Mouse (Mus musculus): ENCODE data around the gene Prkg1. TPM values are rescaled to one million over a fixed set of nuclear protein-coding genes. Genes with fewer than 3 reads are reported as not detected.

Prkg1 gene
- polyA plus RNA-seq, 1 experiment from 2014 or later, result 2.2 TPM

DNA sequence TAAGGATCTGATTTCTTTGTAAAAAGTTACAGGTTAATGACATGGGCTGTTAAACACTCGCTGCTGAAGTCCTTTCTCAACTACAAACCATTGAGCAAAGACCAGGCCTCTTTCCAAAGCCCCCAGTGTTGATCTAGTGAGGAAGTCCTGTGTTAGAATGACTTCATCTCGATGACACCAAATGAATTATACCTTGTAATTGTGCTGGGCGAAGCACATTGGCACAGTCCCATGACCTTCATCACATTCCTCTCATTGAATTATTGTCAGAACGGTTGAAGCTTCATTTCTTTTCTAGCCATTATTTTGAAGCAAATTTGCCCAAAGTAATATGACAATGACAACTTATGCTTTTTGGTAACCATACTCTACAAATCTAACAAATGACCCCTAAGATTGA, 54.5 kb downstream of the Prkg1 start:
- no peak for ATAC-seq (replicated peaks; ENCODE audit: low FRiP score)
- H3K9ac ChIP-seq (ENCODE audit: low read depth, low read length), result no peak overlapping the region
- 78% methylated on average over 4 of the region's 4 CpGs for WGBS
- no peak overlapping the region for H3K4me2 ChIP-seq
- H3K27ac ChIP-seq (ENCODE audit: low read depth, low read length), result no peak overlapping the region
- H3K4me3 ChIP-seq (ENCODE audit: low read depth, low read length), result no peak overlapping the region
- H3K36me3 ChIP-seq (ENCODE audit: control insufficient read depth, insufficient read depth, low read length), result no peaks in the 10 kb centered on the region
- no peaks in the 10 kb centered on the region for H3K9me3 ChIP-seq (ENCODE audit: control insufficient read depth, low read length)
- H3K27me3 ChIP-seq (replicated peaks; ENCODE audit: control insufficient read depth, insufficient read depth, low read length), result no peaks in the 10 kb centered on the region
- no peaks in the 10 kb centered on the region for H3K4me1 ChIP-seq (replicated peaks; ENCODE audit: control insufficient read depth, insufficient read depth, low read length)
- DNase-seq (ENCODE audit: low spot score), result no peak

DNA sequence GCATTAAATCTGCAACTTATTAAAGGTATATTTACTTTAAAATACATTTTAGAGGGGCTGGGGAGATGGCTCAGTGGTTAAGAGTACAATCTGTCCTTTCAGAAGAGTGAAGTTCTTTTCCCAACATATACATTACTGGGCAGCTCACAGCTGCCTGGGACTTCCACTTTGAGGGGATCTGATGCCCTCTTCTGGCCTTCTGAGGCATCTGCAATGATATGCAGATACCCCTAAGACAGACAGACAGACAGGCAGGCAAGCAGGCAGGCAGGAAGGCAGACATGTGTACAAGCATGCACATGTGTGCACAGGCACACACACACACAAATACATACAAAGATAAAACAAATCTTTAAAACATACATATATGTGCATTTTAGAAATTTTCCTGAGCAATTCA, 60.8 kb downstream of the Prkg1 start:
- H3K4me1 ChIP-seq (replicated peaks; ENCODE audit: control insufficient read depth, insufficient read depth, low read length), result no peaks in the 10 kb centered on the region
- H3K9me3 ChIP-seq (ENCODE audit: control insufficient read depth, low read length), result no peaks in the 10 kb centered on the region
- H3K4me2 ChIP-seq, result no peak overlapping the region
- ATAC-seq (replicated peaks; ENCODE audit: low FRiP score) (no peak), DNase-seq (ENCODE audit: low spot score) (no peak)
- no peak overlapping the region for H3K9ac ChIP-seq (ENCODE audit: low read depth, low read length)
- no peaks in the 10 kb centered on the region for H3K27me3 ChIP-seq (replicated peaks; ENCODE audit: control insufficient read depth, insufficient read depth, low read length)
- H3K36me3 ChIP-seq (ENCODE audit: control insufficient read depth, insufficient read depth, low read length), result no peaks in the 10 kb centered on the region
- no peak overlapping the region for H3K27ac ChIP-seq (ENCODE audit: low read depth, low read length)
- H3K4me3 ChIP-seq (ENCODE audit: low read depth, low read length), result no peak overlapping the region

DNA sequence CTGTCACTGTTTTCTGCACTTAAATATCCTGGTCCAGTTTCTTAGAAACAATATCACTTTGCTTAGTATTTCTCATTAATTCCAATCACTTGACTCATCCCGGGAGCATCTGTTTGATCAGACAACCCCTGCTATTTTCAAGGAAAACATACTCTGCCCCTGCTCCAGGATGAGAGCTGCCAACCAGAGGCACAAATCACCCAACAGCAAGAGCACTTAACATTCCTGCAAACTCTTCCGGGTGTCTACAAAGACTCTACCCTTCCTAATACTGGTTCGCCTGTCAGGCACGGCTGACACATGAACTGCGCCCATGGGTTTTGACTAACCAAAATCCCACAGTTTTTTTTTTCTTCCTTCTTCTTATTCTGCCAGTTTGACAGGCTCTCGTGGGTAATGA, 65.9 kb downstream of the Prkg1 start:
- ATAC-seq (replicated peaks; ENCODE audit: low FRiP score) (no peak), DNase-seq (ENCODE audit: low spot score) (no peak)
- no peak overlapping the region for H3K4me2 ChIP-seq
- H3K27me3 ChIP-seq (replicated peaks; ENCODE audit: control insufficient read depth, insufficient read depth, low read length), result no peaks in the 10 kb centered on the region
- 66% methylated on average over 6 of the region's 6 CpGs for WGBS
- no peaks in the 10 kb centered on the region for H3K9me3 ChIP-seq (ENCODE audit: control insufficient read depth, low read length)
- H3K9ac ChIP-seq (ENCODE audit: low read depth, low read length), result no peak overlapping the region
- H3K27ac ChIP-seq (ENCODE audit: low read depth, low read length), result no peak overlapping the region
- no peak overlapping the region for H3K4me3 ChIP-seq (ENCODE audit: low read depth, low read length)
- no peaks in the 10 kb centered on the region for H3K36me3 ChIP-seq (ENCODE audit: control insufficient read depth, insufficient read depth, low read length)
- H3K4me1 ChIP-seq (replicated peaks; ENCODE audit: control insufficient read depth, insufficient read depth, low read length), result no peaks in the 10 kb centered on the region

DNA sequence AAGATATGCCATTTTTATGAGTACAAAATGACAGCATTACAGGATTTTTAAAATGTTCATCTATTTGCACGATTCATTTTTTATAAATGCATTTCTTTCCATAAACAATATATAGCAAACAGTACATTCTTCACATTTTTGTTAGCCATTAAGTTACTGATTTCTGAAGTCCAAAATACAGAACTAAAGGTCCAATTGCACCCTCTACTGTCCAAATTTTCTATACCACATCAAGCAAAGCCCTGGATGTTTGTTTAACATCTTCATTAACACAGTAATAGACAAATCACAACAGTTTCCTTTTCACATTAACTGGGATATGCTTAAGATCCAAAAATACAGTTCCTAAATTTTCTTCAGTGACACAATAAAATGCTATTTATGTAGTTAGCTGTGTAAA, 84.0 kb downstream of the Prkg1 start:
- ATAC-seq (replicated peaks; ENCODE audit: low FRiP score) (no peak), DNase-seq (ENCODE audit: low spot score) (no peak)
- Histone ChIP-seq H3K4me2 (no peak overlapping the region), H3K9ac (ENCODE audit: low read depth, low read length) (no peak overlapping the region), H3K27me3 (replicated peaks; ENCODE audit: control insufficient read depth, insufficient read depth, low read length) (no peaks in the 10 kb centered on the region), H3K4me3 (ENCODE audit: low read depth, low read length) (no peak overlapping the region), H3K4me1 (replicated peaks; ENCODE audit: control insufficient read depth, insufficient read depth, low read length) (no peaks in the 10 kb centered on the region), H3K9me3 (ENCODE audit: control insufficient read depth, low read length) (no peaks in the 10 kb centered on the region), H3K36me3 (ENCODE audit: control insufficient read depth, insufficient read depth, low read length) (no peaks in the 10 kb centered on the region), H3K27ac (ENCODE audit: low read depth, low read length) (no peak overlapping the region)
- 48% methylated on average over 1 of the region's 1 CpGs for WGBS

DNA sequence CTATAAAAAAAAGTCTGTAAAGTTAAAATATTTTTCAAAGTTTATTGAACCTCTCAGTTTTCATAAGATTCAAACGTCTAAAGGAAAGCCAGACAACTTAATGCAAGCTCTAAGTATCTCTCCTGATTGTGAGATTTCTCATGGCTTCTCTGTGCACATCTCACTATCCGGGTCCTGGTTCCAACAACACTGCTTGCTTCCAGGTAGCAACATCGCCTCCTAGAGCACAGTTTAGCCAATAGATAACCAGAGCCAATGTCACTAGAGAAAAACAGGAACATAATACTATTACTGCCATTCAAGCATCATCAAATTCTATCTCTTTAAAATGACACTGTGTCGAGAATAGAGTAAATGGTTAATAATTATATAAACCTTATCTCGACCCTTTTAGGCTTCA, 86.5 kb downstream of the Prkg1 start:
- no peaks in the 10 kb centered on the region for H3K9me3 ChIP-seq (ENCODE audit: control insufficient read depth, low read length)
- no peak overlapping the region for H3K4me3 ChIP-seq (ENCODE audit: low read depth, low read length)
- WGBS, result 41% methylated on average over 5 of the region's 5 CpGs
- H3K27ac ChIP-seq (ENCODE audit: low read depth, low read length), result no peak overlapping the region
- no peaks in the 10 kb centered on the region for H3K36me3 ChIP-seq (ENCODE audit: control insufficient read depth, insufficient read depth, low read length)
- no peak for ATAC-seq (replicated peaks; ENCODE audit: low FRiP score)
- no peak overlapping the region for H3K4me2 ChIP-seq
- no peak for DNase-seq (ENCODE audit: low spot score)
- H3K4me1 ChIP-seq (replicated peaks; ENCODE audit: control insufficient read depth, insufficient read depth, low read length), result no peaks in the 10 kb centered on the region
- no peaks in the 10 kb centered on the region for H3K27me3 ChIP-seq (replicated peaks; ENCODE audit: control insufficient read depth, insufficient read depth, low read length)
- no peak overlapping the region for H3K9ac ChIP-seq (ENCODE audit: low read depth, low read length)

DNA sequence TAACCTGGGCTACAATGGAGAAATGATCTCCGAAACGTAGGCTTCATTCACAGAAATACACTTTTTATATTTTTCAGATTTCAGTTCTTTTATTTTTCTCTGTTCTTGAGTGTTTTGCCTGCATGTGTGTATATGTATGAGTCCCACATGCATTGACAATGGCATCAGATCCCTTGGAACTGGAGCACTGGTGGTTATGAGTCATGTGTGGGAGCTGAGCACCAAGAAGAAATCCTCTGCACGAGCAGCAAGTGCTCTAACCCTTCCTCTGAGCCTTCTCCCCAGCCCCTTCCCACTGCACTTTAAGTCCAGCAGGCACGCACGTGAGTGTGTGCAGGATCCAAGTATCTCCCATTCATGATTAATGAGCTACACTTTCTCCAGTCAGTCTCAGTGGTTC, 93.1 kb downstream of the Prkg1 start:
- 60% methylated on average over 5 of the region's 5 CpGs for WGBS
- Histone ChIP-seq H3K4me3 (ENCODE audit: low read depth, low read length) (no peak overlapping the region), H3K4me2 (no peak overlapping the region), H3K4me1 (replicated peaks; ENCODE audit: control insufficient read depth, insufficient read depth, low read length) (no peaks in the 10 kb centered on the region), H3K36me3 (ENCODE audit: control insufficient read depth, insufficient read depth, low read length) (no peaks in the 10 kb centered on the region), H3K27ac (ENCODE audit: low read depth, low read length) (no peak overlapping the region), H3K9me3 (ENCODE audit: control insufficient read depth, low read length) (no peaks in the 10 kb centered on the region), H3K27me3 (replicated peaks; ENCODE audit: control insufficient read depth, insufficient read depth, low read length) (no peaks in the 10 kb centered on the region), H3K9ac (ENCODE audit: low read depth, low read length) (no peak overlapping the region)
- DNase-seq (ENCODE audit: low spot score) (no peak), ATAC-seq (replicated peaks; ENCODE audit: low FRiP score) (no peak)

DNA sequence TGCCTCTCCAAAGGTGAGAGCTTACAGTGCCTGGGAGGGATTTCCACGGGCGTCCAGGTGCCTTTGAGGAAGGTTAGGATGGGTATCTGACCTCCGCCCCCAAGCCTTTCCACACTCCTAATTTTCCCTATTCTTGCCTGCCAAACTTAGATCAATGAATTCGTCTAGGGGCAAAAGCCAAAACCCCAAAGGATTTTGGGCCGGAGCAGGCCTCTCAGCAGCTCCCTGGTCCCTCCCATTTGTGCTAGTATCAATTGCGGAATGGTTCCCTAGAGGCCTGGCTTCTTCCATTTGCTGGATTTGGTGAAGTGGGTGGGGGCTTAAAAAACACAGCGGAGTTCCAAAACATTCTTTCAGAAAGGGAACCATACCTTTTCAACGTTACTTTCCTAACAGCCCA, 99.8 kb downstream of the Prkg1 start:
- DNase-seq (ENCODE audit: low spot score), result no peak
- Histone ChIP-seq H3K4me3 (ENCODE audit: low read depth, low read length) (peak overlapping the region; percentile 57), H3K4me2 (peak overlapping the region; percentile 91), H3K27ac (ENCODE audit: low read depth, low read length) (no peak overlapping the region), H3K9ac (ENCODE audit: low read depth, low read length) (no peak overlapping the region), H3K9me3 (ENCODE audit: control insufficient read depth, low read length) (no peaks in the 10 kb centered on the region), H3K36me3 (ENCODE audit: control insufficient read depth, insufficient read depth, low read length) (no peaks in the 10 kb centered on the region), H3K4me1 (replicated peaks; ENCODE audit: control insufficient read depth, insufficient read depth, low read length) (peaks cover 5% of the 10 kb centered on the region), H3K27me3 (replicated peaks; ENCODE audit: control insufficient read depth, insufficient read depth, low read length) (peaks cover 24% of the 10 kb centered on the region)
- WGBS, result 12% methylated on average over 8 of the region's 8 CpGs
- ATAC-seq (replicated peaks; ENCODE audit: low FRiP score), result no peak

DNA sequence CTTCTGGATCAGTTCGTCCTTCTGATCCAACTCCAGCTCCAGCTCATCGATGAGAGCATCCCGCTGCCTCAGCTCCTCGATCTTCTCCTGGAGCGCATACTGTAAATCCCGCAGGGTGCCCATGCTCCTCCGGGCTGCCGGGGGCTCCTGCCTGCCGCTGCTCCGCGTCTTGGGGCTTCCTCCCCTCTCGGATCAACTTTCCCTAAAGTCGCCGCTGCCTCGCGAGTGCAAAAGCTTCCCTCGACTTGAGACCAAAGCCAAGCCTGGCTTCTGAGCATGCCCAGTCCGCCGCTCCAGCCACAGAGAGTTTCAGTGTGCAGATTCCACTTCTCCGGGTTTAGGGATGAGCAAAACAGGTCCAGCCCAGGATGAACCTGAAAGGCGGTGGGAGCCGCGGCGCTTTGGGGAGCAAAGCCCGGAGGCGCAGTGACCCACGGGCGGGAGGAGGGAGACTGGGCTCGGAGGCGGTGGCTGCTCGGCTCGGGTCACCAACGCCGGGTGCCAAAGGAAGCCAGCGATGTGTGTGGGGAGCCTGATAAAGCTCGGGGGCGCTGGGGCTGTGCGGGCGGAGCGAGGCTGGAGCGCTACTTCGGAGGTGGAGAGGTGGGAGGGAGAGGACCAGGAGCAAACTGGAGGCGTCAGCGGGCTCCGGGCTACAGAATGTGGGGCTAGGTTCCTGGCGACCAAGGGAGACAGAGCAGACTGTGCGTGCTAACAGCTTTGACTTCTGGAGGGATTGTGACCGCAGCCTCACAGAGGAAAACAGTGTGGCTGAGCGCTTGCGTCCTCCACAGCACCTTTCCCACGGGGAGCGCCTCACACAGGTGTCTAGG, 100.5 kb downstream of the Prkg1 start:
- peak overlapping the region; percentile 91 for H3K4me2 ChIP-seq
- WGBS, result under 1% methylated on average over 52 of the region's 52 CpGs
- H3K27me3 ChIP-seq (replicated peaks; ENCODE audit: control insufficient read depth, insufficient read depth, low read length), result peaks cover 24% of the 10 kb centered on the region
- DNase-seq (ENCODE audit: low spot score), result peak; percentile 66
- no peaks in the 10 kb centered on the region for H3K36me3 ChIP-seq (ENCODE audit: control insufficient read depth, insufficient read depth, low read length)
- ATAC-seq (replicated peaks; ENCODE audit: low FRiP score), result peak; percentile 65
- H3K4me3 ChIP-seq (ENCODE audit: low read depth, low read length), result peak overlapping the region; percentile 57
- H3K9me3 ChIP-seq (ENCODE audit: control insufficient read depth, low read length), result no peaks in the 10 kb centered on the region
- H3K9ac ChIP-seq (ENCODE audit: low read depth, low read length), result peak overlapping the region; percentile 17; the same call in 1 of the 2 replicates
- H3K27ac ChIP-seq (ENCODE audit: low read depth, low read length), result no peak overlapping the region
- peaks cover 5% of the 10 kb centered on the region for H3K4me1 ChIP-seq (replicated peaks; ENCODE audit: control insufficient read depth, insufficient read depth, low read length)

DNA sequence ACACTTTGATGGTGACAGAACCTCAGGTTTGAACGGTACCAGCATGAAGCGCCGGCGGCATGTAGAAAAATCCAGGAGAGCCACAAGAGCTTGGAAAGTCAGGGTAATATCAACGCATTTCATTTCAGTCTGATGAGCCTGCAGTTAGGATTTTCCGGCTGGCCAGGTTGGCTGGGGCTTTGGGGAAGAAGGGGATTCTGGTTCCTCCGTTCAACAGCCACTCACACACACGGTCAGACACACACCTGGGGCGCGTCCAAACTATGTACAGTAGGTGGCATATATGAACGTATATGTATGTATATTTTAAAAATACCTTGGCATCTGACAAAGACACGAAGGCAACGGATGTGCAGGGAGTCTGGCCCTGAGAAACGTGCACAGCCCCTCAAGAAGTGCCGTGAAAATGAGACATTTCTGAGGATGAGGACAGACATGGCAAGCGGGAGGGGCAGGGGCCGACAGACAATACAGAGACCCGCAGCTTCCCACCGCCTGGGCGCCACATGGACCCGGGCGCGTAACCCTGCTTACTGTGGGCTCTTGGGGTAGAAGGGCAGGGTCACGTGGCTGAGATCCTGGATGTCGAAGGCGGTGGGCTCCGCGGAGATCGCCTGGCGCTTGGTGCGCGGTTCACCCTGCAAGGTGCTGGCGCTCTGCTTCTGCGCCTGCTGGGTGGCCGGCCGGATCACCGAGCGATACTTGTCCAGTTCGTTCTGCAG, 101.2 kb downstream of the Prkg1 start:
- Histone ChIP-seq H3K36me3 (ENCODE audit: control insufficient read depth, insufficient read depth, low read length) (no peaks in the 10 kb centered on the region), H3K27me3 (replicated peaks; ENCODE audit: control insufficient read depth, insufficient read depth, low read length) (peaks cover 24% of the 10 kb centered on the region), H3K4me3 (ENCODE audit: low read depth, low read length) (peak overlapping the region; percentile 57), H3K9ac (ENCODE audit: low read depth, low read length) (peak overlapping the region; percentile 17; the same call in 1 of the 2 replicates), H3K4me2 (peak overlapping the region; percentile 91), H3K27ac (ENCODE audit: low read depth, low read length) (no peak overlapping the region), H3K4me1 (replicated peaks; ENCODE audit: control insufficient read depth, insufficient read depth, low read length) (peaks cover 5% of the 10 kb centered on the region), H3K9me3 (ENCODE audit: control insufficient read depth, low read length) (no peaks in the 10 kb centered on the region)
- 14% methylated on average over 36 of the region's 39 CpGs for WGBS
- ATAC-seq (replicated peaks; ENCODE audit: low FRiP score) (no peak), DNase-seq (ENCODE audit: low spot score) (peak; percentile 44)

Data from liver, embryonic 11.5 days (tissue).